Mouse (Mus musculus) bone marrow macrophage, adult 2 months (primary cell): ENCODE data around the gene Pate1.

ENCODE experiments used
- CTCF ChIP-seq: IDR thresholded peaks from 2 replicates; pipeline ENCODE4 v1.5.1; 2012; ENCODE audit warnings: low read depth, mild to moderate bottlenecking, low read length, moderate library complexity
- POLR2A ChIP-seq: IDR thresholded peaks from 2 replicates; pipeline ENCODE4 v1.6.1; 2012; ENCODE audit warnings: mild to moderate bottlenecking, low read depth, low read length, borderline replicate concordance

GRCm38 (mm10) chr9:35673557-35673956 lies 13.6 kb downstream of the Pate1 start:
- TF ChIP-seq POLR2A = no peak
- TF ChIP-seq CTCF = no peak
